Mouse (Mus musculus): ENCODE measurements around the gene Ctdnep1. TPM values are rescaled to one million over a fixed set of nuclear protein-coding genes. Genes with fewer than 3 reads are reported as not detected.

Ctdnep1 gene
- 100 to 1,000 TPM; 111 to 123 TPM for total RNA-seq (2023)

GRCm38 (mm10) chr11:69981141-69981762 is at the start of gene Ctdnep1:
Ctdnep1 (plus strand) TSS chr11:69981156.

GRCm38 (mm10) chr11:69935137-69935879 is 45.6 kb upstream of the Ctdnep1 start, which contains the start of gene Ybx2:
Ybx2 (plus strand) TSS chr11:69935796.

GRCm38 (mm10) chr11:69948066-69948762 is 32.7 kb upstream of the Ctdnep1 start, which contains the start of gene Slc2a4:
Slc2a4 (minus strand) TSS chr11:69948188.

GRCm38 (mm10) chr11:69964650-69965270 is 16.2 kb upstream of the Ctdnep1 start, which contains the start of gene Cldn7:
Cldn7 (plus strand) TSS chr11:69964779.

GRCm38 (mm10) chr11:69982225-69982624 is 1.3 kb downstream of the Ctdnep1 start, which contains the start of gene Elp5:
Elp5 (minus strand) TSS chr11:69982517.

GRCm38 (mm10) chr11:69990850-69991691 is 10.1 kb downstream of the Ctdnep1 start, which contains the start of gene Gabarap:
Gabarap (plus strand) TSS chr11:69991143.

GRCm38 (mm10) chr11:69995391-69995960 is 14.5 kb downstream of the Ctdnep1 start, which contains the start of gene Phf23:
Phf23 (plus strand) TSS chr11:69995777.

GRCm38 (mm10) chr11:70000396-70000898 is 19.5 kb downstream of the Ctdnep1 start, which contains the start of gene Dvl2:
Dvl2 (plus strand) TSS chr11:70000595.

GRCm38 (mm10) chr11:70014880-70015558 is 34.1 kb downstream of the Ctdnep1 start, which contains the start of gene Acadvl:
Acadvl (minus strand) TSS chr11:70015411.

GRCm38 (mm10) chr11:70016669-70017068 is 35.7 kb downstream of the Ctdnep1 start, which contains the start of gene Dlg4:
Dlg4 (plus strand) TSS chr11:70016942.

Other genes with a start within 250 kb of the Ctdnep1 start
- gene Polr2a, start 222.5 kb upstream of the Ctdnep1 start, total RNA-seq (2023), result 100 to 1,000 TPM; 254 to 255 TPM
- gene Slc35g3, start 219.2 kb upstream of the Ctdnep1 start, total RNA-seq (2023), result not detected
- 10 to 100 TPM; 61.0 to 64.9 TPM for gene Zbtb4, start 215.2 kb upstream of the Ctdnep1 start, total RNA-seq (2023)
- 10 to 100 TPM; 10.5 to 13.5 TPM for gene Chrnb1, start 185.2 kb upstream of the Ctdnep1 start, total RNA-seq (2023)
- gene Fgf11, start 179.3 kb upstream of the Ctdnep1 start, total RNA-seq (2023), result under 1 TPM in 1 of 2 experiments, not detected in 1; 0.44 TPM
- gene Tmem102, start 175.5 kb upstream of the Ctdnep1 start, total RNA-seq (2023), result not detected
- not detected for gene Gm39566, start 165.9 kb upstream of the Ctdnep1 start, total RNA-seq (2023)
- gene Spem2, start 162.7 kb upstream of the Ctdnep1 start, total RNA-seq (2023), result not detected
- gene Spem1, start 159.0 kb upstream of the Ctdnep1 start, total RNA-seq (2023), result not detected
- under 1 TPM; 0.12 to 0.41 TPM for gene Nlgn2, start 143.4 kb upstream of the Ctdnep1 start, total RNA-seq (2023)
- gene Tmem256, start 142.6 kb upstream of the Ctdnep1 start, total RNA-seq (2023), result 10 to 100 TPM; 27.0 to 38.9 TPM
- 10 to 100 TPM; 10.4 to 14.7 TPM for gene Plscr3, start 134.8 kb upstream of the Ctdnep1 start, total RNA-seq (2023)
- gene Tnk1, start 122.4 kb upstream of the Ctdnep1 start, total RNA-seq (2023), result not detected
- not detected for gene Tmem95, start 103.1 kb upstream of the Ctdnep1 start, total RNA-seq (2023)
- 1 to 10 TPM; 2.7 to 3.2 TPM for gene Kctd11, start 99.8 kb upstream of the Ctdnep1 start, total RNA-seq (2023)
- gene Acap1, start 85.6 kb upstream of the Ctdnep1 start, total RNA-seq (2023), result 100 to 1,000 TPM; 518 to 555 TPM
- gene 2810408A11Rik, start 80.2 kb upstream of the Ctdnep1 start, total RNA-seq (2023), result 1 to 10 TPM; 2.5 TPM
- gene Neurl4, start 80.1 kb upstream of the Ctdnep1 start, total RNA-seq (2023), result 10 to 100 TPM; 76.0 to 83.3 TPM
- gene Gps2, start 67.3 kb upstream of the Ctdnep1 start, total RNA-seq (2023), result 100 to 1,000 TPM; 148 to 150 TPM
- gene Eif5a, start 59.2 kb upstream of the Ctdnep1 start, total RNA-seq (2023), result 100 to 1,000 TPM; 355 to 387 TPM
- not detected for gene Ybx2, start 45.4 kb upstream of the Ctdnep1 start, total RNA-seq (2023)
- not detected for gene Slc2a4, start 33.0 kb upstream of the Ctdnep1 start, total RNA-seq (2023)
- gene Cldn7, start 16.4 kb upstream of the Ctdnep1 start, total RNA-seq (2023), result not detected
- 10 to 100 TPM; 38.4 to 50.9 TPM for gene Elp5, start 1.4 kb downstream of the Ctdnep1 start, total RNA-seq (2023)
- gene Gabarap, start 10.0 kb downstream of the Ctdnep1 start, total RNA-seq (2023), result 100 to 1,000 TPM; 291 to 311 TPM
- 10 to 100 TPM; 59.7 to 74.6 TPM for gene Phf23, start 14.6 kb downstream of the Ctdnep1 start, total RNA-seq (2023)
- 10 to 100 TPM; 47.8 to 61.1 TPM for gene Dvl2, start 19.4 kb downstream of the Ctdnep1 start, total RNA-seq (2023)
- gene Acadvl, start 34.3 kb downstream of the Ctdnep1 start, total RNA-seq (2023), result 10 to 100 TPM; 58.2 to 58.6 TPM
- 1 to 10 TPM; 1.9 to 4.5 TPM for gene Dlg4, start 35.8 kb downstream of the Ctdnep1 start, total RNA-seq (2023)
- gene Asgr1, start 72.9 kb downstream of the Ctdnep1 start, total RNA-seq (2023), result not detected
- gene Asgr2, start 111.5 kb downstream of the Ctdnep1 start, total RNA-seq (2023), result not detected
- not detected for gene Mgl2, start 149.2 kb downstream of the Ctdnep1 start, total RNA-seq (2023)
- gene Clec10a, start 175.0 kb downstream of the Ctdnep1 start, total RNA-seq (2023), result not detected
- not detected for gene Slc16a11, start 231.6 kb downstream of the Ctdnep1 start, total RNA-seq (2023)
- gene Slc16a13, start 239.9 kb downstream of the Ctdnep1 start, total RNA-seq (2023), result 1 to 10 TPM; 2.9 to 3.7 TPM
- under 1 TPM; 0.46 to 0.77 TPM for gene Bcl6b, start 248.6 kb downstream of the Ctdnep1 start, total RNA-seq (2023)

All from B cell, adult 67 days (primary cell).